Mouse (Mus musculus): ENCODE measurements around the gene Ulk3. TPM values are rescaled to one million over a fixed set of nuclear protein-coding genes. Genes with fewer than 3 reads are reported as not detected.

Ulk3 gene
- total RNA-seq, 1 experiment = 7.3 TPM

- Histone ChIP-seq H3K36me3 (ENCODE audit: control insufficient read depth, insufficient read depth, low read length, poor library complexity, severe bottlenecking) (peaks cover 46% of the 10 kb centered on the region), H3K9me3 (ENCODE audit: control insufficient read depth, insufficient read depth, low read depth, low read length) (no peaks in the 10 kb centered on the region), H3K27ac (ENCODE audit: insufficient read depth, low read depth, low read length, poor library complexity, severe bottlenecking) (no peak overlapping the region), H3K9ac (ENCODE audit: insufficient read depth, low read depth, low read length, poor library complexity, severe bottlenecking) (peak overlapping the region; percentile 0; the same call in 1 of the 2 replicates), H3K4me3 (ENCODE audit: insufficient read depth in 1 of 2, low read depth in 1 of 2, low read length in 2 of 2, poor library complexity in 1 of 2, severe bottlenecking in 1 of 2) (peak overlapping the region; percentile 18 to 23; a peak in 2 of 4 replicates), H3K4me1 (ENCODE audit: control insufficient read depth in 2 of 2, insufficient read depth in 2 of 2, low read length in 2 of 2, poor library complexity in 1 of 2) (peaks cover 0 to 9% of the 10 kb centered on the region in 2 experiments; a peak in 2 of 4 replicates)
- TF ChIP-seq HCFC1 (IDR thresholded peaks at IDR 0.05; ENCODE audit: borderline replicate concordance, insufficient read depth, low read length) (no peak), ZC3H11A (IDR thresholded peaks at IDR 0.05; ENCODE audit: borderline replicate concordance, low read depth, low read length) (no peak), ZNF384 (IDR thresholded peaks at IDR 0.05; ENCODE audit: low read depth, low read length) (no peak), CHD2 (IDR thresholded peaks at IDR 0.05; ENCODE audit: low read depth, low read length) (no peak), MAFK (IDR thresholded peaks at IDR 0.05; ENCODE audit: insufficient read depth, low read depth, low read length) (no peak)
- no peak for DNase-seq (ENCODE audit: low read depth, low spot score)
- in situ Hi-C loops (cut with MboI; ENCODE audit: low sequenced_read_pairs in 2 of 2, unreplicated experiment in 2 of 2) = no loop called here
Observed at GRCm38 (mm10) chr9:57625674-57626500, 36.6 kb downstream of the Ulk3 start.

- H3K4me3 ChIP-seq (ENCODE audit: insufficient read depth in 1 of 2, low read depth in 1 of 2, low read length in 2 of 2, poor library complexity in 1 of 2, severe bottlenecking in 1 of 2) = no peak overlapping the region
- no peaks in the 10 kb centered on the region for H3K9me3 ChIP-seq (ENCODE audit: control insufficient read depth, insufficient read depth, low read depth, low read length)
- DNase-seq (ENCODE audit: low read depth, low spot score) = no peak
- peaks cover 0 to 12% of the 10 kb centered on the region in 2 experiments; a peak in 2 of 4 replicates for H3K4me1 ChIP-seq (ENCODE audit: control insufficient read depth in 2 of 2, insufficient read depth in 2 of 2, low read length in 2 of 2, poor library complexity in 1 of 2)
- H3K9ac ChIP-seq (ENCODE audit: insufficient read depth, low read depth, low read length, poor library complexity, severe bottlenecking) = no peak overlapping the region
- peaks cover 51% of the 10 kb centered on the region for H3K36me3 ChIP-seq (ENCODE audit: control insufficient read depth, insufficient read depth, low read length, poor library complexity, severe bottlenecking)
- in situ Hi-C loops (cut with MboI; ENCODE audit: low sequenced_read_pairs in 2 of 2, unreplicated experiment in 2 of 2) = no loop called here
- TF ChIP-seq ZNF384 (IDR thresholded peaks at IDR 0.05; ENCODE audit: low read depth, low read length) (no peak), HCFC1 (IDR thresholded peaks at IDR 0.05; ENCODE audit: borderline replicate concordance, insufficient read depth, low read length) (no peak), ZC3H11A (IDR thresholded peaks at IDR 0.05; ENCODE audit: borderline replicate concordance, low read depth, low read length) (no peak), CHD2 (IDR thresholded peaks at IDR 0.05; ENCODE audit: low read depth, low read length) (no peak), MAFK (IDR thresholded peaks at IDR 0.05; ENCODE audit: insufficient read depth, low read depth, low read length) (no peak)
- H3K27ac ChIP-seq (ENCODE audit: insufficient read depth, low read depth, low read length, poor library complexity, severe bottlenecking) = no peak overlapping the region
Observed at GRCm38 (mm10) chr9:57627191-57627590, 37.9 kb downstream of the Ulk3 start.

- Histone ChIP-seq H3K36me3 (ENCODE audit: control insufficient read depth, insufficient read depth, low read length, poor library complexity, severe bottlenecking) (peaks cover 51% of the 10 kb centered on the region), H3K4me1 (ENCODE audit: control insufficient read depth in 2 of 2, insufficient read depth in 2 of 2, low read length in 2 of 2, poor library complexity in 1 of 2) (peaks cover 0 to 12% of the 10 kb centered on the region in 2 experiments; a peak in 2 of 4 replicates), H3K9me3 (ENCODE audit: control insufficient read depth, insufficient read depth, low read depth, low read length) (no peaks in the 10 kb centered on the region), H3K4me3 (ENCODE audit: insufficient read depth in 1 of 2, low read depth in 1 of 2, low read length in 2 of 2, poor library complexity in 1 of 2, severe bottlenecking in 1 of 2) (no peak overlapping the region), H3K27ac (ENCODE audit: insufficient read depth, low read depth, low read length, poor library complexity, severe bottlenecking) (no peak overlapping the region), H3K9ac (ENCODE audit: insufficient read depth, low read depth, low read length, poor library complexity, severe bottlenecking) (no peak overlapping the region)
- DNase-seq (ENCODE audit: low read depth, low spot score) = no peak
- TF ChIP-seq MAFK (IDR thresholded peaks at IDR 0.05; ENCODE audit: insufficient read depth, low read depth, low read length) (no peak), ZNF384 (IDR thresholded peaks at IDR 0.05; ENCODE audit: low read depth, low read length) (no peak), HCFC1 (IDR thresholded peaks at IDR 0.05; ENCODE audit: borderline replicate concordance, insufficient read depth, low read length) (no peak), CHD2 (IDR thresholded peaks at IDR 0.05; ENCODE audit: low read depth, low read length) (no peak)
- in situ Hi-C loops (cut with MboI; ENCODE audit: low sequenced_read_pairs in 2 of 2, unreplicated experiment in 2 of 2) = no loop called here
Observed at GRCm38 (mm10) chr9:57627892-57628291, 38.6 kb downstream of the Ulk3 start.

- H3K9ac ChIP-seq (ENCODE audit: insufficient read depth, low read depth, low read length, poor library complexity, severe bottlenecking) = no peak overlapping the region
- H3K36me3 ChIP-seq (ENCODE audit: control insufficient read depth, insufficient read depth, low read length, poor library complexity, severe bottlenecking) = peaks cover 51% of the 10 kb centered on the region
- no peak for DNase-seq (ENCODE audit: low read depth, low spot score)
- in situ Hi-C loops (cut with MboI; ENCODE audit: low sequenced_read_pairs in 2 of 2, unreplicated experiment in 2 of 2) = no loop called here
- H3K4me1 ChIP-seq (ENCODE audit: control insufficient read depth in 2 of 2, insufficient read depth in 2 of 2, low read length in 2 of 2, poor library complexity in 1 of 2) = peaks cover 0 to 12% of the 10 kb centered on the region in 2 experiments; a peak in 2 of 4 replicates
- TF ChIP-seq CHD2 (IDR thresholded peaks at IDR 0.05; ENCODE audit: low read depth, low read length) (no peak), MAFK (IDR thresholded peaks at IDR 0.05; ENCODE audit: insufficient read depth, low read depth, low read length) (no peak), ZNF384 (IDR thresholded peaks at IDR 0.05; ENCODE audit: low read depth, low read length) (no peak), HCFC1 (IDR thresholded peaks at IDR 0.05; ENCODE audit: borderline replicate concordance, insufficient read depth, low read length) (no peak), ZC3H11A (IDR thresholded peaks at IDR 0.05; ENCODE audit: borderline replicate concordance, low read depth, low read length) (no peak)
- no peak overlapping the region for H3K4me3 ChIP-seq (ENCODE audit: insufficient read depth in 1 of 2, low read depth in 1 of 2, low read length in 2 of 2, poor library complexity in 1 of 2, severe bottlenecking in 1 of 2)
- no peak overlapping the region for H3K27ac ChIP-seq (ENCODE audit: insufficient read depth, low read depth, low read length, poor library complexity, severe bottlenecking)
- no peaks in the 10 kb centered on the region for H3K9me3 ChIP-seq (ENCODE audit: control insufficient read depth, insufficient read depth, low read depth, low read length)
Observed at GRCm38 (mm10) chr9:57628717-57629116, 39.5 kb downstream of the Ulk3 start.
